Comparison of ENCODE assay signal across 13 mouse cellular contexts in genomic region chr11:108935128-108935868, GRCm38 (mm10). TPM values are rescaled to one million over a fixed set of nuclear protein-coding genes. Genes with fewer than 3 reads are reported as not detected.
DNase-seq lines count a peak whose midpoint lies in the region; ATAC-seq and TF ChIP-seq lines count a peak whose summit lies in the region.
"Had no signal": no experiment of that assay in that cellular context is flagged by ENCODE, and none has a peak within 500 bp of the region (broad histone marks: within the 10 kb centered on the region; RNA-seq: fewer than 3 reads in every experiment).

No protein-coding gene starts in this region.

- peak; percentile 24; the same call in 1 of the 2 replicates for ATAC-seq in kidney, embryonic 14.5 days (ENCODE audit: low FRiP score, low TSS enrichment)
- peak; percentile 90 for ATAC-seq in midbrain, embryonic 12.5 days (ENCODE audit: low FRiP score, low read depth)
- no peak for ATAC-seq in megakaryocyte-erythroid progenitor cell, adult 5-6 weeks (replicated peaks; ENCODE audit: low FRiP score, low TSS enrichment, poor library complexity, severe bottlenecking)
- ATAC-seq in CD4-positive, CD25-positive, alpha-beta regulatory T cell, adult 4 months: no peak

- H3K9me3 ChIP-seq in kidney, embryonic 14.5 days (ENCODE audit: control insufficient read depth, low read length): no peaks in the 10 kb centered on the region
- H3K9me3 ChIP-seq in hindbrain, embryonic 10.5 days: peaks cover 13% of the 10 kb centered on the region; the same call in 1 of the 2 replicates
- H3K9me3 ChIP-seq in midbrain, embryonic 12.5 days: 0 out of 2 replicates have a peak, but pooled peaks cover 4% of the 10 kb centered on the region

- peaks cover 14% of the 10 kb centered on the region for H3K4me1 ChIP-seq in kidney, embryonic 14.5 days (ENCODE audit: control insufficient read depth, insufficient read depth, low read length)
- peaks cover 82% of the 10 kb centered on the region for H3K4me1 ChIP-seq in hindbrain, embryonic 10.5 days (replicated peaks)
- H3K4me1 ChIP-seq in midbrain, embryonic 12.5 days: peaks cover 77% of the 10 kb centered on the region
- peaks cover 10% of the 10 kb centered on the region for H3K4me1 ChIP-seq in cerebellum, adult 2 months (ENCODE audit: control insufficient read depth, insufficient read depth, low read length)

- TF ChIP-seq POLR2A in cerebellum, adult 2 months (IDR thresholded peaks at IDR 0.05; ENCODE audit: borderline replicate concordance, insufficient read depth, low read length): no peak

- H3K4me2 ChIP-seq in kidney, embryonic 14.5 days (replicated peaks; ENCODE audit: low read depth, low read length): no peak overlapping the region
- peak overlapping the region; percentile 37 for H3K4me2 ChIP-seq in midbrain, embryonic 12.5 days (replicated peaks)

- TF ChIP-seq CTCF in cerebellum, adult 2 months (IDR thresholded peaks at IDR 0.05; ENCODE audit: borderline replicate concordance, insufficient read depth, low read depth, low read length): no peak

- peaks cover 74% of the 10 kb centered on the region for H3K36me3 ChIP-seq in kidney, embryonic 14.5 days (ENCODE audit: control insufficient read depth, insufficient read depth, low read length)
- peaks cover 100% of the 10 kb centered on the region for H3K36me3 ChIP-seq in hindbrain, embryonic 10.5 days
- peaks cover 73% of the 10 kb centered on the region for H3K36me3 ChIP-seq in midbrain, embryonic 12.5 days

- H3K27ac ChIP-seq in kidney, embryonic 14.5 days (ENCODE audit: low read depth, low read length): no peak overlapping the region
- H3K27ac ChIP-seq in hindbrain, embryonic 10.5 days: peak overlapping the region; percentile 86
- peak overlapping the region; percentile 86 for H3K27ac ChIP-seq in midbrain, embryonic 12.5 days (replicated peaks)
- no peak overlapping the region for H3K27ac ChIP-seq in cerebellum, adult 2 months (ENCODE audit: insufficient read depth, low read length)

- no peak for DNase-seq in kidney, postnatal 36 days
- peak; percentile 73 for DNase-seq in embryo, embryonic 10.5 days (ENCODE audit: low spot score)
- peak; percentile 65 for DNase-seq in hindbrain, embryonic 10.5 days (ENCODE audit: low spot score)
- no peak for DNase-seq in cerebellum, adult 2 months
- DNase-seq: cerebellum, postnatal 14 days; gastrocnemius, postnatal 36 days; liver; thymus, postnatal 25 days had no signal

- 58% methylated on average over 18 of the region's 18 CpGs for WGBS in kidney, embryonic 14.5 days
- 35% methylated on average over 18 of the region's 18 CpGs for WGBS in hindbrain, embryonic 10.5 days
- WGBS in midbrain, embryonic 12.5 days: 12% methylated on average over 17 of the region's 18 CpGs
- 45% methylated on average over 18 of the region's 18 CpGs for WGBS in cerebellum, adult 2 months

- no peak overlapping the region for H3K9ac ChIP-seq in kidney, embryonic 14.5 days (ENCODE audit: low read depth, low read length)
- H3K9ac ChIP-seq in midbrain, embryonic 12.5 days (replicated peaks): peak overlapping the region; percentile 40; the same call in 1 of the 2 replicates

- no peak overlapping the region for H3K4me3 ChIP-seq in kidney, embryonic 14.5 days (ENCODE audit: low read length)
- peak overlapping the region; percentile 29 for H3K4me3 ChIP-seq in hindbrain, embryonic 10.5 days
- H3K4me3 ChIP-seq in midbrain, embryonic 12.5 days: no peak overlapping the region
- no peak overlapping the region for H3K4me3 ChIP-seq in cerebellum, adult 2 months (replicated peaks; ENCODE audit: insufficient read depth, low read depth, low read length)
- H3K4me3 ChIP-seq: myocyte had no signal

- H3K27me3 ChIP-seq in kidney, embryonic 14.5 days (ENCODE audit: control insufficient read depth, insufficient read depth, low read length): no peaks in the 10 kb centered on the region
- 0 out of 2 replicates have a peak, but pooled peaks cover 3% of the 10 kb centered on the region for H3K27me3 ChIP-seq in hindbrain, embryonic 10.5 days (ENCODE audit: insufficient read depth, poor library complexity, severe bottlenecking)
- no peaks in the 10 kb centered on the region for H3K27me3 ChIP-seq in midbrain, embryonic 12.5 days
- no peaks in the 10 kb centered on the region for H3K27me3 ChIP-seq in cerebellum, adult 2 months (ENCODE audit: control insufficient read depth, insufficient read depth, low read length)

RNA-seq across cellular contexts. Expression of gene Axin2, which starts 15.1 kb away (rescaled TPM):
- polyA plus RNA-seq in kidney, embryonic 14.5 days (2014; fragmentation: Nextera tagmentation; extraction: Ambion mirVana): 8.0 and 11.5 TPM in 2 replicates
- polyA plus RNA-seq in hindbrain, embryonic 10.5 days (2016; fragmentation: Nextera tagmentation; extraction: Ambion mirVana): 18.0 and 19.8 TPM in 2 replicates
- polyA plus RNA-seq in midbrain, embryonic 12.5 days (2016; fragmentation: Nextera tagmentation; extraction: Ambion mirVana): 19.8 and 28.1 TPM in 2 replicates
- 1.3 and 5.7 TPM in 2 replicates for total RNA-seq in megakaryocyte-erythroid progenitor cell, adult 5-6 weeks (2014; fragmentation: Nextera tagmentation)
- total RNA-seq in megakaryocyte-erythroid progenitor cell, adult 5-6 weeks (2017): 0.38 and 2.0 TPM in 2 replicates
- polyA plus RNA-seq in CD4-positive, CD25-positive, alpha-beta regulatory T cell, adult 4 months (2017; shearing (Covaris generic)): 10 to 100 TPM in 1 of 2 experiments, 1 to 10 TPM in 1; 4.4 to 10.5 TPM
- polyA plus RNA-seq in cerebellum, adult 2 months (2012; rRNA removed): 17.0 and 17.5 TPM in 2 replicates

Comparison
In these comparisons a context has a peak if more than half of its experiments do, and no peak if none do; other contexts are left out.
1. ATAC-seq: peak in kidney, embryonic 14.5 days (single experiment) and midbrain, embryonic 12.5 days (single experiment); none in megakaryocyte-erythroid progenitor cell, adult 5-6 weeks (single experiment) and CD4-positive, CD25-positive, alpha-beta regulatory T cell, adult 4 months (single experiment).
2. H3K27ac ChIP-seq: peak in hindbrain, embryonic 10.5 days (single experiment) and midbrain, embryonic 12.5 days (single experiment); none in kidney, embryonic 14.5 days (single experiment) and cerebellum, adult 2 months (single experiment).
3. DNase-seq: peak in embryo, embryonic 10.5 days (single experiment) and hindbrain, embryonic 10.5 days (single experiment); none in kidney, postnatal 36 days (0 of 2) and cerebellum, adult 2 months (0 of 2).